Mouse (Mus musculus): ENCODE measurements around the gene Gm973. TPM values are rescaled to one million over a fixed set of nuclear protein-coding genes. Genes with fewer than 3 reads are reported as not detected.
"Not testable (repeated sequence)": the region's sequence is repeated elsewhere in the genome, so short reads cannot be mapped to it uniquely, and the experiment has no call there.

Gene Gm973
- polyA plus RNA-seq, 1 experiment from 2014 or later = 0.42 TPM

DNA sequence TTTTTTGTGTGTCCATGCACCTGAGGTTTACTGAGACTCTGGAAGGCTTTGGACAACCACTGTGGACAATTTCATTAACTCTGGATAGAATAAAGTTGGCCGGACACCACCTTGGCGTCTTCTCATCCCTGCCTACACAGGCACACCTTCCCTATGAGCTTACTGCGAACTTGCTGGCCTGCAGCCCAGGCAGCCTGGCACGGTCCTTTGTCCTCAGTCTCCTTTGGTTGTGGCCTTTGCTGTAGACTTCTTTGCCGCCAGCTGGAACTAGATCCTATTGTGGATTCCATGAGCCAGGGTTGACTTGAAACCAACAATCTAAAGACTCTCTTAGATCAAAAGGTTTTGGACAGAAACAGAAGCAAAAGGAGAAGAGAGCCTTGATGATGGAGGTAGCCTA, 109.3 kb downstream of the Gm973 start:
- Histone ChIP-seq H3K9me3 (ENCODE audit: control insufficient read depth, low read length) (no peaks in the 10 kb centered on the region), H3K36me3 (ENCODE audit: control insufficient read depth, insufficient read depth, low read length) (no peaks in the 10 kb centered on the region), H3K9ac (ENCODE audit: low read length) (no peak overlapping the region), H3K4me1 (replicated peaks; ENCODE audit: control insufficient read depth, insufficient read depth, low read length) (no peaks in the 10 kb centered on the region), H3K4me2 (ENCODE audit: low read length) (no peak overlapping the region), H3K4me3 (ENCODE audit: low read depth, low read length) (no peak overlapping the region), H3K27ac (ENCODE audit: low read depth) (no peak overlapping the region), H3K27me3 (replicated peaks; ENCODE audit: control insufficient read depth, insufficient read depth, low read length) (no peaks in the 10 kb centered on the region)
- no peak for DNase-seq (ENCODE audit: low spot score)
- ATAC-seq (replicated peaks; ENCODE audit: low FRiP score, low TSS enrichment, low read depth) = no peak
- WGBS = 89% methylated on average over 5 of the region's 5 CpGs

DNA sequence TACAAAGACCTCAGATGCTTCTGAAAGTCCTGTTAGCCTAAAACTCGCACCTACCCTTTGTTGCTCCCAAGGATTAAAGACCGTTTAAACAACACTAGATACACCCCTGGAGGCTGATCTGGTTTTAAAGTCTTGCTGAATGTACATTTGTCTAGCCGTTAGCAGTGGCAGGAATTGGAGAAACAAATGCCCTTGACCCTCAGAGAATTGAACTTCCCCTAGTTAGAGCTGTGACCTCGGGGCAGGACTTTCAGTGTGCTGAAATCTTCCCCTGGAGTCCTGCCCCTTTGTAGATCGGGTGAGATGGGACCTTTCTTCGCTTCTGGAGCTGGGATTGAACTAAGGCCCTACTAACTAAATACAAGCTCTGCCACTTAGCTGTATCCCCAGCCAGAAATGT, 113.1 kb downstream of the Gm973 start:
- Histone ChIP-seq H3K4me3 (ENCODE audit: low read depth, low read length) (no peak overlapping the region), H3K27ac (ENCODE audit: low read depth) (no peak overlapping the region), H3K9me3 (ENCODE audit: control insufficient read depth, low read length) (no peaks in the 10 kb centered on the region), H3K4me2 (ENCODE audit: low read length) (no peak overlapping the region), H3K36me3 (ENCODE audit: control insufficient read depth, insufficient read depth, low read length) (no peaks in the 10 kb centered on the region), H3K4me1 (replicated peaks; ENCODE audit: control insufficient read depth, insufficient read depth, low read length) (no peaks in the 10 kb centered on the region), H3K9ac (ENCODE audit: low read length) (no peak overlapping the region), H3K27me3 (replicated peaks; ENCODE audit: control insufficient read depth, insufficient read depth, low read length) (no peaks in the 10 kb centered on the region)
- WGBS = 46% methylated on average over 6 of the region's 6 CpGs
- ATAC-seq (replicated peaks; ENCODE audit: low FRiP score, low TSS enrichment, low read depth) (no peak), DNase-seq (ENCODE audit: low spot score) (no peak)

- not testable (repeated sequence) for H3K27ac ChIP-seq (ENCODE audit: low read depth); H3K9ac ChIP-seq (ENCODE audit: low read length); H3K36me3 ChIP-seq (ENCODE audit: control insufficient read depth, insufficient read depth, low read length); H3K9me3 ChIP-seq (ENCODE audit: control insufficient read depth, low read length); H3K4me1 ChIP-seq (replicated peaks; ENCODE audit: control insufficient read depth, insufficient read depth, low read length); DNase-seq (ENCODE audit: low spot score); H3K4me3 ChIP-seq (ENCODE audit: low read depth, low read length); H3K27me3 ChIP-seq (replicated peaks; ENCODE audit: control insufficient read depth, insufficient read depth, low read length); H3K4me2 ChIP-seq (ENCODE audit: low read length); ATAC-seq (replicated peaks; ENCODE audit: low FRiP score, low TSS enrichment, low read depth)
- 89% methylated on average over 6 of the region's 6 CpGs for WGBS
These were observed 114.3 kb downstream of the Gm973 start for GRCm38 (mm10) chr1:59630356-59630755.

DNA sequence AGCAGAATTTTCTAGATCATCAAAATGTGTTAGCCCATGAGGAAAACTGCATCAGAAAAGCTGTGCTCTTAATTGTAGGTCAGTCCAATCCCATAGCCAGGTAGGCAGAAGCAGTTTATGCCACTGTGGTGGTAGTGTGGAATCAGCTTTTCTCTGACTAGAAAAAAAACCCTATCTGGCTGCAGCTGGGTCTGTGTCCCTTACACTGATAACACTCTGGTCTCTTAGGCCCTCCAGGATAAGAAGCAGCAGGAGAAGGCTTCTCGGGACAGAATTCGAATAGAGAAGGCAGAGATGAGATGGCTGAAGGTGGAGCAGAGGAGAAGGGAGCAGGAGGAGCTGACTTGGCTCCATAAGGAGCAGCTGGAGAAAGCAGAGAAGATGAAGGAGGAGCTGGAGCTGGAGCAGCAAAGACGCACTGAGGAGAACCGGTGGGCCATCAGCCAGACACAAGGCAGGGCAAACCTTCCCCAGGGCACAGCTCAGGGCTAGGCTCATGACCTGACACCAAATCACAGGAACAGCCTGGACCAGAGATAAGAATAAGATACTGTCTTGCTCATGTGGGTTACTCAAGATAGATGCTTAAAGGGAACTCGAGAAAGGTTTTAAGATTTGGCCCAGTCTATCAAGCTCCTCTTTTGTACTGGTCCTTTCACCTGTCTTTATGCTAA, 116.1 kb downstream of the Gm973 start:
- Histone ChIP-seq H3K9me3 (ENCODE audit: control insufficient read depth, low read length) (no peaks in the 10 kb centered on the region), H3K27ac (ENCODE audit: low read depth) (no peak overlapping the region), H3K4me2 (ENCODE audit: low read length) (no peak overlapping the region), H3K36me3 (ENCODE audit: control insufficient read depth, insufficient read depth, low read length) (no peaks in the 10 kb centered on the region), H3K27me3 (replicated peaks; ENCODE audit: control insufficient read depth, insufficient read depth, low read length) (no peaks in the 10 kb centered on the region), H3K9ac (ENCODE audit: low read length) (no peak overlapping the region), H3K4me3 (ENCODE audit: low read depth, low read length) (no peak overlapping the region), H3K4me1 (replicated peaks; ENCODE audit: control insufficient read depth, insufficient read depth, low read length) (no peaks in the 10 kb centered on the region)
- ATAC-seq (replicated peaks; ENCODE audit: low FRiP score, low TSS enrichment, low read depth) = no peak
- 79% methylated on average over 5 of the region's 5 CpGs for WGBS
- DNase-seq (ENCODE audit: low spot score) = no peak

DNA sequence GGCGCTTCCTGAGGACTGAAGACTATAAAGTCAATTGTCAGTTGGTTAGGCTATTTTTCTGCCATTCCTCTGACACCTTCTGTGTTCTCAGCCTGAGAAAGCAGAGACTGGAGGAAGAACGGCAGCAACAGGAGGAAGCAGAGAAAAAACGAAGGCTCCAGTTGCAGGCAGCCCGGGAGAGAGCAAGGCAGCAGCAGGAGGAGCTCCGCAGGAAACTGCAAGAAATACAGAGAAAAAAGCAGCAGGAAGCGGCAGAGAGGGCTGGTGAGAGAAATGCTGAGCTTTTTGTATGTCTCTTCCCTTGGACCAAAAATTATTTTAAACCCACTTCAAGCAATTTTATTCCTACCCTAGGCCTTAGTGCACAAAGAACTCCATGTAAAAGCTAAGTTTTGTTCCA, 117.0 kb downstream of the Gm973 start:
- no peak for DNase-seq (ENCODE audit: low spot score)
- H3K4me3 ChIP-seq (ENCODE audit: low read depth, low read length) = no peak overlapping the region
- no peaks in the 10 kb centered on the region for H3K36me3 ChIP-seq (ENCODE audit: control insufficient read depth, insufficient read depth, low read length)
- H3K4me1 ChIP-seq (replicated peaks; ENCODE audit: control insufficient read depth, insufficient read depth, low read length) = no peaks in the 10 kb centered on the region
- no peak for ATAC-seq (replicated peaks; ENCODE audit: low FRiP score, low TSS enrichment, low read depth)
- 23% methylated on average over 6 of the region's 6 CpGs for WGBS
- no peak overlapping the region for H3K27ac ChIP-seq (ENCODE audit: low read depth)
- H3K4me2 ChIP-seq (ENCODE audit: low read length) = no peak overlapping the region
- no peaks in the 10 kb centered on the region for H3K27me3 ChIP-seq (replicated peaks; ENCODE audit: control insufficient read depth, insufficient read depth, low read length)
- H3K9ac ChIP-seq (ENCODE audit: low read length) = no peak overlapping the region
- no peaks in the 10 kb centered on the region for H3K9me3 ChIP-seq (ENCODE audit: control insufficient read depth, low read length)

DNA sequence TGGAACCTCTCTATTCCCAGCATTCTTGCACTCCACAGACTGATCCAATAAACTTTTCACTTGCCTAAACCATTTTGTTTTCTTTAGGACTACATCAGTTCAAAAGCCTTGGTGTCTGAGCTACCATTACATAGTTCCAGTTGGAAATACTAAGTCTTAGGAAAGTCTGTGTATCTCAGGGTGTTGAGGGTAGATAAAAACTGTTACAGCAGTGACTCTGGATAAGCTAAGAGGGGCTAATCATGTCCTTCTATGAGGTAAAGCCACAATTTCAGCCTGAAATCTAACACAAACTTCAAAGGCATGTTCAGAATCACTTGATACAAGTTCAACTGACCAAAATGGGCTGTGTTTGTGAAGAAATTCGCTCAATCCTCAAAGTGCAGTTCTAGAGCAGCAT, 120.3 kb downstream of the Gm973 start:
- no peak for ATAC-seq (replicated peaks; ENCODE audit: low FRiP score, low TSS enrichment, low read depth)
- Histone ChIP-seq H3K36me3 (ENCODE audit: control insufficient read depth, insufficient read depth, low read length) (peaks cover 3% of the 10 kb centered on the region; the same call in 1 of the 2 replicates), H3K9ac (ENCODE audit: low read length) (no peak overlapping the region), H3K4me3 (ENCODE audit: low read depth, low read length) (no peak overlapping the region), H3K4me2 (ENCODE audit: low read length) (no peak overlapping the region), H3K9me3 (ENCODE audit: control insufficient read depth, low read length) (no peaks in the 10 kb centered on the region), H3K4me1 (replicated peaks; ENCODE audit: control insufficient read depth, insufficient read depth, low read length) (no peaks in the 10 kb centered on the region), H3K27me3 (replicated peaks; ENCODE audit: control insufficient read depth, insufficient read depth, low read length) (no peaks in the 10 kb centered on the region), H3K27ac (ENCODE audit: low read depth) (no peak overlapping the region)
- 69% methylated on average over 1 of the region's 1 CpGs for WGBS
- no peak for DNase-seq (ENCODE audit: low spot score)

DNA sequence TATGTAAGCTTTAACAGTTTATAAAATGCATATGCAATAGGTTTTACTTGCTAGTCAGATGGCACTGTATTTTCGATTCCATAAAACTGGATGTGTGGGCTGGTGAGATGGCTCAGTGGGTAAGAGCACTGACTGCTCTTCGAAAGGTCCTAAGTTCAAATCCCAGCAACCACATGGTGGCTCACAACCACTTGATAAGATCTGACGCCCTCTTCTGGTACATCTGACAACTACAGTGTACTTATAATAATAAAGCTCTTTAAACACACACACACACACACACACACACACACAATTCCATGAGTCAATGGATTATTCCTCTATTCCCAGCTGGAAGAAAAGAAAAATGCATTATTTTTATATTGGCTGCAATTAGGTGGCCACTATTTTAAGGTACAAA, 122.3 kb downstream of the Gm973 start:
- Histone ChIP-seq H3K36me3 (ENCODE audit: control insufficient read depth, insufficient read depth, low read length) (peaks cover 18% of the 10 kb centered on the region), H3K4me1 (replicated peaks; ENCODE audit: control insufficient read depth, insufficient read depth, low read length) (no peaks in the 10 kb centered on the region), H3K4me3 (ENCODE audit: low read depth, low read length) (no peak overlapping the region), H3K27me3 (replicated peaks; ENCODE audit: control insufficient read depth, insufficient read depth, low read length) (no peaks in the 10 kb centered on the region), H3K9ac (ENCODE audit: low read length) (no peak overlapping the region), H3K9me3 (ENCODE audit: control insufficient read depth, low read length) (no peaks in the 10 kb centered on the region), H3K27ac (ENCODE audit: low read depth) (no peak overlapping the region), H3K4me2 (ENCODE audit: low read length) (no peak overlapping the region)
- WGBS = 85% methylated on average over 3 of the region's 3 CpGs
- ATAC-seq (replicated peaks; ENCODE audit: low FRiP score, low TSS enrichment, low read depth) (no peak), DNase-seq (ENCODE audit: low spot score) (no peak)

DNA sequence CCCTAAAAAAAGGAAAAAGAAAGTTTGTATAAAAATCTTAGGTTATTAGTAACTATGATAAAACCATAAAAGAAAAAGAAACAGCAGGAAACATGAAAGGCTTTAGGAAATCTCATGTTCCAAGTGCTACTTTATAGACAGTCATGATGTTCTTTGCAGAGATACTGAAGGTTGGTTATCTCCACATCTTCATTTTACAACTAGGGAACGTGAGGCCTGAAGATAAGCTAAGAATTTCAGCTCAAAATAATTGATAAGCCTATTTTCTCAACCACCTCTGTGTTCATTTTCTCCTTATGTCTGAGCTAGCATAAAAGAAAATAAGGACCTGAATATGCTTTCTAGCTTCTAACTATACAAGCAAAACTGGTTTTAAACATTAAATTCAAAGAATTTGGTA, 126.4 kb downstream of the Gm973 start:
- Histone ChIP-seq H3K9ac (ENCODE audit: low read length) (no peak overlapping the region), H3K4me2 (ENCODE audit: low read length) (no peak overlapping the region), H3K9me3 (ENCODE audit: control insufficient read depth, low read length) (no peaks in the 10 kb centered on the region), H3K27me3 (replicated peaks; ENCODE audit: control insufficient read depth, insufficient read depth, low read length) (no peaks in the 10 kb centered on the region), H3K27ac (ENCODE audit: low read depth) (no peak overlapping the region), H3K4me1 (replicated peaks; ENCODE audit: control insufficient read depth, insufficient read depth, low read length) (no peaks in the 10 kb centered on the region), H3K36me3 (ENCODE audit: control insufficient read depth, insufficient read depth, low read length) (peaks cover 40% of the 10 kb centered on the region), H3K4me3 (ENCODE audit: low read depth, low read length) (no peak overlapping the region)
- WGBS = 62% methylated on average over 1 of the region's 1 CpGs
- DNase-seq (ENCODE audit: low spot score) (no peak), ATAC-seq (replicated peaks; ENCODE audit: low FRiP score, low TSS enrichment, low read depth) (no peak)

- not testable (repeated sequence) for ATAC-seq (replicated peaks; ENCODE audit: low FRiP score, low TSS enrichment, low read depth); H3K4me3 ChIP-seq (ENCODE audit: low read depth, low read length); H3K4me1 ChIP-seq (replicated peaks; ENCODE audit: control insufficient read depth, insufficient read depth, low read length); H3K27me3 ChIP-seq (replicated peaks; ENCODE audit: control insufficient read depth, insufficient read depth, low read length); H3K9ac ChIP-seq (ENCODE audit: low read length); H3K4me2 ChIP-seq (ENCODE audit: low read length); H3K9me3 ChIP-seq (ENCODE audit: control insufficient read depth, low read length); DNase-seq (ENCODE audit: low spot score); H3K27ac ChIP-seq (ENCODE audit: low read depth)
- peaks cover 66% of the 10 kb centered on the region for H3K36me3 ChIP-seq (ENCODE audit: control insufficient read depth, insufficient read depth, low read length)
- 91% methylated on average over 2 of the region's 2 CpGs for WGBS
These were observed 130.4 kb downstream of the Gm973 start for GRCm38 (mm10) chr1:59646502-59646901.

Measured in intestine, embryonic 14.5 days (tissue).